Mouse (Mus musculus): Measurements from ENCODE around the gene Cmtm5.

The Cmtm5 gene

GRCm38 (mm10) chr14:54935904-54936830, at the start of gene Cmtm5:
TSS of gene Cmtm5 (plus strand) at chr14:54936261.
- in situ Hi-C loops (cut with MboI; ENCODE audit: unreplicated experiment in 2 of 2): loop anchor here in 1 of 2 experiments (5.0 kb wide), 1 partner anchor 94 kb away; no protein-coding TSS in a partner anchor

- in situ Hi-C loops (cut with MboI; ENCODE audit: unreplicated experiment in 2 of 2): loop anchor here (10.0 kb wide), 2 partner anchors 123 to 203 kb away; partner anchors contain the start of genes Ngdn (in 1 of the 2), Thtpa (in 1 of the 2) and Zfhx2 (in 1 of the 2)
Measured at GRCm38 (mm10) chr14:54892200-54892599, 43.9 kb upstream of the Cmtm5 start, which contains the start of gene Pabpn1. TSS of gene Pabpn1 (plus strand) at chr14:54892500.

- in situ Hi-C loops (cut with MboI; ENCODE audit: unreplicated experiment in 2 of 2): loop anchor here (10.0 kb wide), 2 partner anchors 121 to 201 kb away; partner anchors contain the start of genes Ngdn (in 1 of the 2), Thtpa (in 1 of the 2) and Zfhx2 (in 1 of the 2)
Measured at GRCm38 (mm10) chr14:54893651-54894181, 42.3 kb upstream of the Cmtm5 start.

- in situ Hi-C loops (cut with MboI; ENCODE audit: unreplicated experiment in 2 of 2): loop anchor here (10.0 kb wide), 2 partner anchors 120 to 200 kb away; partner anchors contain the start of genes Ngdn (in 1 of the 2), Thtpa (in 1 of the 2) and Zfhx2 (in 1 of the 2)
Measured at GRCm38 (mm10) chr14:54894296-54895151, 41.5 kb upstream of the Cmtm5 start.

GRCm38 (mm10) chr14:54897445-54897844, 38.6 kb upstream of the Cmtm5 start:
- in situ Hi-C loops (cut with MboI; ENCODE audit: unreplicated experiment in 2 of 2): loop anchor here (10.0 kb wide), 2 partner anchors 117 to 197 kb away; partner anchors contain the start of genes Ngdn (in 1 of the 2), Thtpa (in 1 of the 2) and Zfhx2 (in 1 of the 2)

- in situ Hi-C loops (cut with MboI; ENCODE audit: unreplicated experiment in 2 of 2): loop anchor here in 1 of 2 experiments (5.0 kb wide), 1 partner anchor 112 kb away; no protein-coding TSS in a partner anchor
Measured at GRCm38 (mm10) chr14:54900383-54900782, 35.7 kb upstream of the Cmtm5 start.

GRCm38 (mm10) chr14:54903641-54904040, 32.4 kb upstream of the Cmtm5 start:
- in situ Hi-C loops (cut with MboI; ENCODE audit: unreplicated experiment in 2 of 2): loop anchor here in 1 of 2 experiments (5.0 kb wide), 1 partner anchor 109 kb away; no protein-coding TSS in a partner anchor

- in situ Hi-C loops (cut with MboI; ENCODE audit: unreplicated experiment in 2 of 2): no loop called here
Measured at GRCm38 (mm10) chr14:54908682-54909081, 27.4 kb upstream of the Cmtm5 start.

GRCm38 (mm10) chr14:54912109-54912850, 23.8 kb upstream of the Cmtm5 start:
- in situ Hi-C loops (cut with MboI; ENCODE audit: unreplicated experiment in 2 of 2): no loop called here

GRCm38 (mm10) chr14:54912886-54913285, 23.2 kb upstream of the Cmtm5 start, which contains the start of gene Slc22a17:
TSS of gene Slc22a17 (minus strand) at chr14:54913132.
- in situ Hi-C loops (cut with MboI; ENCODE audit: unreplicated experiment in 2 of 2): no loop called here

GRCm38 (mm10) chr14:54913343-54913742, 22.7 kb upstream of the Cmtm5 start:
- in situ Hi-C loops (cut with MboI; ENCODE audit: unreplicated experiment in 2 of 2): no loop called here

- in situ Hi-C loops (cut with MboI; ENCODE audit: unreplicated experiment in 2 of 2): no loop called here
Measured at GRCm38 (mm10) chr14:54920076-54920685, 15.9 kb upstream of the Cmtm5 start.

GRCm38 (mm10) chr14:54924641-54925348, 11.3 kb upstream of the Cmtm5 start:
- in situ Hi-C loops (cut with MboI; ENCODE audit: unreplicated experiment in 2 of 2): no loop called here

GRCm38 (mm10) chr14:54925349-54926342, 10.4 kb upstream of the Cmtm5 start, which contains the start of gene Efs:
TSS of gene Efs (minus strand) at chr14:54926126.
- in situ Hi-C loops (cut with MboI; ENCODE audit: unreplicated experiment in 2 of 2): no loop called here

- in situ Hi-C loops (cut with MboI; ENCODE audit: unreplicated experiment in 2 of 2): no loop called here
Measured at GRCm38 (mm10) chr14:54926401-54927158, 9.5 kb upstream of the Cmtm5 start.

GRCm38 (mm10) chr14:54927296-54927695, 8.8 kb upstream of the Cmtm5 start:
- in situ Hi-C loops (cut with MboI; ENCODE audit: unreplicated experiment in 2 of 2): no loop called here
